Mouse (Mus musculus): ENCODE data around the gene Olfr653.

GRCm38 (mm10) chr7:104577014-104577413 is at the start of gene Olfr653:
- TF ChIP-seq POLR2A (IDR thresholded peaks at IDR 0.05; ENCODE audit: borderline replicate concordance, insufficient read depth, low read length) (no peak), CTCF (IDR thresholded peaks at IDR 0.05; ENCODE audit: borderline replicate concordance, insufficient read depth, low read depth, low read length) (no peak)

All from cerebellum, adult 2 months (tissue).